Mouse (Mus musculus): Measurements from ENCODE around the gene Nptn. TPM values are rescaled to one million over a fixed set of nuclear protein-coding genes. Genes with fewer than 3 reads are reported as not detected.

The Nptn gene
- polyA plus RNA-seq, 1 experiment from 2014 or later, result 99.1 TPM

GRCm38 (mm10) chr9:58682106-58682505 lies 100.1 kb downstream of the Nptn start:
- ATAC-seq, result no peak
- H3K9ac ChIP-seq (replicated peaks), result no peak overlapping the region
- H3K4me1 ChIP-seq (replicated peaks), result no peaks in the 10 kb centered on the region
- 77% methylated on average over 6 of the region's 6 CpGs for WGBS
- no peak overlapping the region for H3K4me2 ChIP-seq (replicated peaks)
- no peaks in the 10 kb centered on the region for H3K36me3 ChIP-seq
- no peaks in the 10 kb centered on the region; the same call in 1 of the 2 replicates for H3K9me3 ChIP-seq
- no peaks in the 10 kb centered on the region for H3K27me3 ChIP-seq
- H3K4me3 ChIP-seq (replicated peaks), result no peak overlapping the region
- no peak overlapping the region for H3K27ac ChIP-seq

GRCm38 (mm10) chr9:58683372-58683771 lies 101.3 kb downstream of the Nptn start:
- Histone ChIP-seq H3K36me3 (no peaks in the 10 kb centered on the region), H3K4me1 (replicated peaks) (no peaks in the 10 kb centered on the region), H3K9ac (replicated peaks) (no peak overlapping the region), H3K27me3 (no peaks in the 10 kb centered on the region), H3K9me3 (no peaks in the 10 kb centered on the region; the same call in 1 of the 2 replicates), H3K4me2 (replicated peaks) (no peak overlapping the region), H3K4me3 (replicated peaks) (no peak overlapping the region), H3K27ac (no peak overlapping the region)
- ATAC-seq, result no peak
- WGBS, result 31% methylated on average over 6 of the region's 6 CpGs

- Histone ChIP-seq H3K9ac (replicated peaks) (no peak overlapping the region), H3K9me3 (no peaks in the 10 kb centered on the region), H3K4me2 (replicated peaks) (no peak overlapping the region), H3K4me3 (replicated peaks) (no peak overlapping the region), H3K27me3 (no peaks in the 10 kb centered on the region), H3K27ac (no peak overlapping the region), H3K4me1 (replicated peaks) (no peaks in the 10 kb centered on the region), H3K36me3 (no peaks in the 10 kb centered on the region)
- 90% methylated on average over 10 of the region's 10 CpGs for WGBS
- no peak for ATAC-seq
These were observed 103.2 kb downstream of the Nptn start for GRCm38 (mm10) chr9:58685290-58685689.

- H3K9me3 ChIP-seq, result no peaks in the 10 kb centered on the region
- ATAC-seq, result no peak
- no peak overlapping the region for H3K27ac ChIP-seq
- no peak overlapping the region for H3K4me2 ChIP-seq (replicated peaks)
- no peaks in the 10 kb centered on the region for H3K27me3 ChIP-seq
- H3K4me3 ChIP-seq (replicated peaks), result no peak overlapping the region
- H3K36me3 ChIP-seq, result no peaks in the 10 kb centered on the region
- no peaks in the 10 kb centered on the region for H3K4me1 ChIP-seq (replicated peaks)
- H3K9ac ChIP-seq (replicated peaks), result no peak overlapping the region
- 88% methylated on average over 4 of the region's 4 CpGs for WGBS
These were observed 106.0 kb downstream of the Nptn start for GRCm38 (mm10) chr9:58688076-58688475.

DNA sequence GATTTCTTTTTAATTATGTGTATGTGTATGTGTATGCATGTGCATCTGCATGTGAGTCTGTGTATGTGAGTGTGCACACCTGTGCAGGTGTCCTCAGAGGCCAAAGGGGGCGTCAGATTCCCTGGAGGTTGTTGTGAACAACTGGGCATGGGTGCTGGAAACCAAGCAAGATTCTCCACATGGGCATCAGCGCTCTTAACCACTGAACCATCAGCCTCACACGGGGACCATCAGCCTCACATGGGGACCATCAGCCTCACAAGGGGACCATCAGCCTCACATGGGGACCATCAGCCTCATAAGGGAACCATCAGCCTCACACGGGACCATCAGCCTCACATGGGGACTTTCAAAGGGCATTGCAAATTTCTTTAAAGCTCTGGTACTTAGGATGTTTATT lies 108.7 kb downstream of the Nptn start:
- ATAC-seq, result no peak
- no peaks in the 10 kb centered on the region for H3K4me1 ChIP-seq (replicated peaks)
- H3K36me3 ChIP-seq, result no peaks in the 10 kb centered on the region
- H3K27me3 ChIP-seq, result no peaks in the 10 kb centered on the region
- H3K9ac ChIP-seq (replicated peaks), result no peak overlapping the region
- H3K27ac ChIP-seq, result no peak overlapping the region
- no peaks in the 10 kb centered on the region for H3K9me3 ChIP-seq
- no peak overlapping the region for H3K4me2 ChIP-seq (replicated peaks)
- H3K4me3 ChIP-seq (replicated peaks), result no peak overlapping the region
- WGBS, result 85% methylated on average over 4 of the region's 4 CpGs

- Histone ChIP-seq H3K36me3 (no peaks in the 10 kb centered on the region), H3K4me2 (replicated peaks) (no peak overlapping the region), H3K4me3 (replicated peaks) (no peak overlapping the region), H3K4me1 (replicated peaks) (no peaks in the 10 kb centered on the region), H3K27me3 (no peaks in the 10 kb centered on the region), H3K9ac (replicated peaks) (no peak overlapping the region), H3K9me3 (no peaks in the 10 kb centered on the region), H3K27ac (no peak overlapping the region)
- 90% methylated on average over 7 of the region's 7 CpGs for WGBS
- no peak for ATAC-seq
These were observed 109.4 kb downstream of the Nptn start for GRCm38 (mm10) chr9:58691471-58691870.

DNA sequence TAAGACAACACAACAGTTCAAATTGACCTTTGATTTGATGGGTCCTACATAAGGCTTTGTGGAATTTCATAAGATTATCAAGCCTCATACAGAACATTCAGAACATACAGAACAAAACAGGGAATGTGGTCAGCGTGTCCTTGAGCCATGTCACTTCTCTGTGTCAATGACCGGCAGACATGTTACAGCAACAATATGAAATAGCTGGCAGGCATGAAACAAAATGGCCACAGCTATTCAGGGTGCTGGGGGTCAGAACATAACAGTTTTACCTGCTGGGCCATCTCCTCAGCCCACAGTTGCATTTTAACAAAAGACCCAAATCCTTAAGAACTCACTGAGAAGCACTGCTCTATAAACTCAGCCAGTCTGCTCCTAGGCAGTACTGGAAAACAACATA lies 116.4 kb downstream of the Nptn start:
- no peak overlapping the region for H3K4me3 ChIP-seq (replicated peaks)
- H3K36me3 ChIP-seq, result no peaks in the 10 kb centered on the region
- no peaks in the 10 kb centered on the region for H3K9me3 ChIP-seq
- H3K4me2 ChIP-seq (replicated peaks), result no peak overlapping the region
- ATAC-seq, result no peak
- no peak overlapping the region for H3K9ac ChIP-seq (replicated peaks)
- no peak overlapping the region for H3K27ac ChIP-seq
- no peaks in the 10 kb centered on the region for H3K27me3 ChIP-seq
- H3K4me1 ChIP-seq (replicated peaks), result no peaks in the 10 kb centered on the region
- WGBS, result 92% methylated on average over 2 of the region's 2 CpGs

DNA sequence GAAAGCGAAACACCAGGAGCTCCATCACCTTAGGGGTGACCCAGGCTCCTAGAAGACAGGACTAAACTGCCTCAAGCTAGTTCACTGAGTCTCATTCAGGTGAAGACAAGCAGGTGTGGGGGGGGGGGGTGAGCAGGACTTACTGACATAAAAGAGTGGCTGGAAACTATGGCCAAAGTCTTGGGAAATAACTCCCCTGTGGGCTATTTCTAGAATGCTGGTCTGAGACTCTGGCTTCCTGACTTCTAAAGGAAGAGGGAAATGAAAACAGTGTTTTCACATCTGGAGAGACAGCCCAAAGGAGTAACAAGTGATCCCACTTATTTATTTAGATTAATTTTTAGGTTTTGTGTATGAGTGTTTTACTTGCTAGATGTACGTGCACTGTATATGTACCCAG lies 119.7 kb downstream of the Nptn start:
- WGBS, result 91% methylated on average over 2 of the region's 2 CpGs
- Histone ChIP-seq H3K9ac (replicated peaks) (no peak overlapping the region), H3K27ac (no peak overlapping the region), H3K4me1 (replicated peaks) (no peaks in the 10 kb centered on the region), H3K4me3 (replicated peaks) (no peak overlapping the region), H3K9me3 (no peaks in the 10 kb centered on the region), H3K27me3 (no peaks in the 10 kb centered on the region), H3K4me2 (replicated peaks) (no peak overlapping the region), H3K36me3 (no peaks in the 10 kb centered on the region)
- no peak for ATAC-seq

GRCm38 (mm10) chr9:58703766-58704165 lies 121.7 kb downstream of the Nptn start:
- no peaks in the 10 kb centered on the region for H3K36me3 ChIP-seq
- no peaks in the 10 kb centered on the region for H3K4me1 ChIP-seq (replicated peaks)
- H3K9ac ChIP-seq (replicated peaks), result no peak overlapping the region
- no peaks in the 10 kb centered on the region for H3K9me3 ChIP-seq
- no peak overlapping the region for H3K27ac ChIP-seq
- no peak for ATAC-seq
- WGBS, result 77% methylated on average over 7 of the region's 7 CpGs
- H3K27me3 ChIP-seq, result no peaks in the 10 kb centered on the region
- no peak overlapping the region for H3K4me3 ChIP-seq (replicated peaks)
- no peak overlapping the region for H3K4me2 ChIP-seq (replicated peaks)

GRCm38 (mm10) chr9:58706024-58706423 lies 124.0 kb downstream of the Nptn start:
- no peaks in the 10 kb centered on the region for H3K27me3 ChIP-seq
- H3K27ac ChIP-seq, result no peak overlapping the region
- ATAC-seq, result no peak
- 86% methylated on average over 7 of the region's 7 CpGs for WGBS
- H3K4me1 ChIP-seq (replicated peaks), result no peaks in the 10 kb centered on the region
- no peak overlapping the region for H3K4me2 ChIP-seq (replicated peaks)
- no peak overlapping the region for H3K9ac ChIP-seq (replicated peaks)
- H3K36me3 ChIP-seq, result no peaks in the 10 kb centered on the region
- no peaks in the 10 kb centered on the region for H3K9me3 ChIP-seq
- H3K4me3 ChIP-seq (replicated peaks), result no peak overlapping the region

Other genes with a start within 250 kb of the Nptn start
- gene Tbc1d21, start 211.8 kb upstream of the Nptn start, polyA plus RNA-seq (2015; fragmentation: Nextera tagmentation; extraction: Ambion mirVana), result not detected in 2 replicates
- gene Insyn1, start 93.6 kb upstream of the Nptn start, polyA plus RNA-seq (2015; fragmentation: Nextera tagmentation; extraction: Ambion mirVana), result 2.9 and 5.2 TPM in 2 replicates
- gene Cd276, start 26.8 kb upstream of the Nptn start, polyA plus RNA-seq (2015; fragmentation: Nextera tagmentation; extraction: Ambion mirVana), result 31.3 and 33.9 TPM in 2 replicates
- 1.3 and 1.5 TPM in 2 replicates for gene Rec114, start 161.7 kb downstream of the Nptn start, polyA plus RNA-seq (2015; fragmentation: Nextera tagmentation; extraction: Ambion mirVana)
- gene Hcn4, start 241.2 kb downstream of the Nptn start, polyA plus RNA-seq (2015; fragmentation: Nextera tagmentation; extraction: Ambion mirVana), result 2.8 and 3.7 TPM in 2 replicates

Measured in midbrain, embryonic 13.5 days (tissue).